Mouse (Mus musculus) olfactory bulb, adult 2 months (tissue): Measurements from ENCODE around the gene Tle3. TPM values are rescaled to one million over a fixed set of nuclear protein-coding genes. Genes with fewer than 3 reads are reported as not detected.

Experiments
- H3K27ac ChIP-seq: fragments of 200-500 bp; 2 replicates; pipeline ENCODE4 v1.5.1; 2012; ENCODE audit warnings: low read depth, low read length; ENCODE audit not compliant: insufficient read depth
- H3K4me1 ChIP-seq: fragments of 200-500 bp; 2 replicates; pipeline ENCODE4 v1.6.1; 2012; ENCODE audit warnings: low read length; ENCODE audit not compliant: control insufficient read depth, insufficient read depth
- H3K4me3 ChIP-seq: fragments of 200-500 bp; 2 replicates; pipeline ENCODE4 v1.5.1; 2012; ENCODE audit warnings: mild to moderate bottlenecking, low read depth, low read length, moderate library complexity; ENCODE audit not compliant: insufficient read depth
- CTCF ChIP-seq: fragments of 200-500 bp; IDR thresholded peaks from 2 replicates; pipeline ENCODE4 v1.5.1; 2012; ENCODE audit warnings: low read depth, mild to moderate bottlenecking, low read length, moderate library complexity; ENCODE audit not compliant: insufficient read depth
- POLR2A ChIP-seq: fragments of 200-500 bp; IDR thresholded peaks from 2 replicates; pipeline ENCODE4 v1.6.1; 2012; ENCODE audit warnings: mild to moderate bottlenecking, low read depth, low read length, moderate library complexity; ENCODE audit not compliant: insufficient read depth
- WGBS: fragments of 180-500 bp; shearing (Covaris S2); methylation state at CpG from one replicate; pipeline ENCODE4 v1.1.7; 2018; 5-methylcytosine and 5-hydroxymethylcytosine counted together
- polyA plus RNA-seq: library from polyadenylated mRNA; stranded (reverse); fragments of >200 nt; gene quantifications from 2 replicates; pipeline ENCODE4 v1.2.4, GENCODE M21; 2012; ENCODE audit warnings: low replicate concordance; ENCODE audit not compliant: missing spikeins, insufficient read depth, insufficient read length

Gene Tle3
- polyA plus RNA-seq, 1 experiment = not detected

DNA sequence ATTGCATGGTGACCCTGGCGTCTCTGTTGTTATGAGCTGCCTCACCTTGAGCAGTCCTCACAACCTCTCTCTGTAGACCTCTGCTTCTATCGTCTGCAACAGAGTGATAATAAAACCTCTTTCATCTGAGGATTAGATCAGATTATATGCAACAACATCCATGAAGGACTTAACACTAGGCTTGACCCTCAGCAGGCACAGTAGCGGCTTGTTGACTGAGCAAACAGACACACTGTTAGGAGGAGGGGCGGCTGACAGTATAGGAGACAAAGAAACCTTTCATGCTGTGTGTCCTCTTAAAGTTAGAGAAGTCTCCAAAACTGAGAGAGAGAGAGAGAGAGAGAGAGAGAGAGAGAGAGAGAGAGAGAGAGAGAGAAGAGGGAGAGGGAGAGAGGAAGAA lies 89.7 kb downstream of the Tle3 start:
- Histone ChIP-seq H3K27ac (no peak overlapping the region), H3K4me1 (peaks cover 4% of the 10 kb centered on the region; the same call in 1 of the 2 replicates), H3K4me3 (no peak overlapping the region)
- TF ChIP-seq CTCF (no peak), POLR2A (no peak)
- WGBS = 78% methylated on average over 4 of the region's 4 CpGs

DNA sequence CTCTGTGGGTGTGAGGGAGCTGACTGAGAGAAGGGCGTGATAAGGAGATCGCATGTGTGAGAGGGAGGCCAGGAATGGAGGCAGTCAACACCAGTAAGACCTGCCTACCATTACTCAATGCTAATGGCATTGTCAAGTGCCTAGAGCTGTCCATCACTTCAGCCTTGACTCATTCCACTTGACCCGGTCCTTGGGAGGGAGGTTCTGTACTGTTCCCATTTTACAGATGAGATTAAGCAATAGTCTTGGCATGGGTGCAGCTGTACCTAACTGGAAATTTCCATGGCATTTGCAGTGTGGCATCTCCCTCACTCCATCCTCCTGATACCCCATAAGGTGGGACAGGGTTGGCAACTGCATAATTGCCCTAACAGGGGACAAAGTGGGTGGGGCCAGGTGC lies 95.3 kb downstream of the Tle3 start:
- WGBS = 88% methylated on average over 3 of the region's 3 CpGs
- TF ChIP-seq POLR2A (no peak), CTCF (no peak)
- no peak overlapping the region for H3K4me3 ChIP-seq
- peaks cover 8% of the 10 kb centered on the region for H3K4me1 ChIP-seq
- H3K27ac ChIP-seq = no peak overlapping the region
